Mouse (Mus musculus) hindlimb bud, embryonic 11.5 days (tissue): Measurements from ENCODE around the gene Uqcc1.
"Not testable (repeated sequence)": the region's sequence is repeated elsewhere in the genome, so short reads cannot be mapped to it uniquely, and the experiment has no call there.

ENCODE experiments used
- DNase-seq: peaks from one replicate; pipeline ENCODE4 v3.0.0-alpha.2; 2012; ENCODE audit warnings: low read depth, low spot score; ENCODE audit errors: extremely low spot score

Uqcc1 gene

DNA sequence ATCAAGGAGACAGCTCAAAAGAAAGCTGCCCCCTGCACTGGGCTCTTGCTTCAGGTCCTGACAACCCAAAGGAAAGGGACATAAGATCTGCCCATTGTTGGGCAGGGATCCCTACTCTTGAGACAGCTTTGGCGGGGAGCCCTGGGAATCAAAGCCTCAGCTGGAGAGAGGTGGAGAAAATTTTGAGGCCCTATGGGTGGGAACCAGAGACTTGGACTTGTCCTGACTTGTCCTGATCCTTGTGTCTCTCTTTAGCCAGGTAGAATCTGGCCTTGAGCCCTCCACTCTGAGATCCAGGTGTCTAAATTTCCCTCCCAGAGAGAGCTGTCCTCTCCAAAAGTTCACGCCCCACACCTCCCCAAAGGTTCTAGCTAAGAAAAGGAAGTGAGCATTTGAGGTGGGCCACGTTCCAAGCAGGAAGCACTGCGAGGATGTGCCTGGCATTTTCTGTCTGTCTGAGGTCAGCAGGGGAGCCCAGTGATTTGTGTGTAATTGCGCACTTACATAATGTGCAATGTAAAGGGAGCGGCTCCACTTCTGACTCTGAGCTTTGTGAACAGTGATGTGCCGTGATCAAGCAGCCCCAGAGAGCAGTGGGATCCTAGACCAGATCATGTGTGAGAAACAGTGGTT, 9.9 kb upstream of the Uqcc1 start:
- no peak for DNase-seq

DNA sequence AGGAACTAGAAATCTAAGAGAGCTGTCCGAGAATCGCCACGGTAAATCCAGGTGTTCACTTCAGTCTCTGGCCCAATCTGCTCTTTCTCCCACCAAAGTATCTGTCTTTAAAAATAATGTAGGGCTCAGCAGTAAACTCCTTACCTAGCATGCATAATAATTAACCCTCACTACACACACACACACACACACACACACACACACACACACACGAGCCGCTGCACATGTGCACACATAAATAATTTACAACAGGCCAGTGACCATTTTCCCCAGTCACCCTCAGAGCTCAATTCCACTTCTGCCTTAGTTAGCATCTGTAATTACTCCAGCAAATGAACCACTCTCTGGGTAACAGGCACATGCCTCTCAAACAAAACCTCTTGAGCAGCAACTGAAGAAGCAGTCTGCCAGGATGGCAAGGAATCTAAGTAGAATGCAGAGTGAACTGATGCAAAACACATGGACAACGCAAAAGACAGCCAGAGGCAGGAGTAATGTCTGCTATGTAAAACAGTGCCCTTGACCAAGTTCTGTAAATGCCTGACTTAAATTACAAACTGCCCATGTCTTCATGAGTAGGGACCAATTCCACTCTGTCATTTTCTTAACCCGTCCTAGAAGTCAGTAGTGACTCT, 1.3 kb downstream of the Uqcc1 start:
- no peak for DNase-seq

GRCm38 (mm10) chr2:155925213-155925612, 4.9 kb downstream of the Uqcc1 start:
- DNase-seq: not testable (repeated sequence)

GRCm38 (mm10) chr2:155923143-155923542, 7.0 kb downstream of the Uqcc1 start:
- no peak for DNase-seq

DNA sequence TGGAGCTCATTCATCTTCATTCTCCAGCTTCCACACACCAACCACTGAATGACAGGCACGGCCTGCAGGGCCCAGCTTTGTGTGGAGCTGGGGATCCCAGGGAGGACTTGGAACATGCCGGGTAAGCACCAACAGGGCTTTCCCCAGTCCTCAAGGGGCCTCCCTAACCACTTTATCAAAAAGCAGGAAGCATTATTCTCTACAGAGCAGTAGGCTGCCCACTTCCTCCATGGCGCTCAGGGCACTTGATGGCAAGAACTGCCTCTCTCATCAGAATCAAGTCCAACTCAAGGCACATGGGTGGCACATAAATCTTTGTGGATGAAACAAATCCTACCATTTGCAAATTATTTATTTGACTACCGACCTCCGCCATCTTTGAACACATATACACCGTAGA, 15.4 kb downstream of the Uqcc1 start:
- DNase-seq: no peak

DNA sequence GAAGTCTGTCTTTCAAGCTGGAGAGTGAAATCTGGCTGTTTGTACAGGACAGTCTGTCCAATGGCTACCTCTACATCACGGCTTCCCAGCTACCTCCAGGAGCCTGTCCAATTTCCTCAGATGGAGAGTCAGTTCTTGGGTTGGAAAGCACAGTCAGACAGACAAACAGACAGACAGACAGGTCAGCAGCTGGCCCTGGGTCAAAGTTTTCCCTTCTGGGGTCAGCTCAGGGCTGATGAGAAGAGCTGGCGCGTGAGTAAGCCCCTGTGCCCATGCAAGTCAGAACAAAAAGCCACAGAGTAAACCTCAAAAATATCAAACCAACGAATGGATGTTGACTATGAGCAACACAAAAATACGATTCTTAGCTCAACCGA, 26.5 kb downstream of the Uqcc1 start:
- no peak for DNase-seq

GRCm38 (mm10) chr2:155902989-155903631, 27.0 kb downstream of the Uqcc1 start:
- DNase-seq: no peak

DNA sequence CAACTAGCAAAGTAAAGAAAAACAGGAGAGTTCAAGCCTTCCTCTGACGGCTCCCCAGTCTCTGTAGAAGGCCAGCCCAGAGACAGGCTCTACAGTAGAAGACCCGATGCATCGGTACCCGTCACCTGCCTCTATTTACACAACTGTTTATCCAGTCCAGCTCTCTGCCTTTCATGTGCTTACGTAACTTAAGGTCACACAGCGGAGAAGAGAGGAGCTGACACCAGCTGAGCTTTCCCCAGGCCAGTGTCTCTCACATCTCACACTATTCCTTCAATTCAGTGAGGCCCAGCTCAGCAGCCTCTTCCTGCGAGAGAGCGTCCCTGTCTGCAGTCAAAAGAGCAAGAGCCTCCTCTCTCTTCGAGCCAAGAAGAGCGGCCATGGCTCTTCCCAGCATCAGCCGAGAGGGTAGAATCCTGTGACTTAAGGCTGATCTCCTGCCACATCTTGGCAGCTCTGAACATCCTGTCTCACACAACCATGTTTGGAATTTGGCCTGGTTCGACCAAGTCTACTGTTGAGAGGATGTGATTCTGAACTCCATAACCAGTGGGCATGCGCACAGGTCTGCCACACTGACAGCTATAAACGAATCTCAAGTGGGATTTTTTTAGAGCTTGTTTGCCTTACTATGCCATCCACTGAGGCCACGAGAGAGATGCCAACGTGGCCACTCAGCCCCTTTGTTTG, 34.9 kb downstream of the Uqcc1 start:
- DNase-seq: no peak

DNA sequence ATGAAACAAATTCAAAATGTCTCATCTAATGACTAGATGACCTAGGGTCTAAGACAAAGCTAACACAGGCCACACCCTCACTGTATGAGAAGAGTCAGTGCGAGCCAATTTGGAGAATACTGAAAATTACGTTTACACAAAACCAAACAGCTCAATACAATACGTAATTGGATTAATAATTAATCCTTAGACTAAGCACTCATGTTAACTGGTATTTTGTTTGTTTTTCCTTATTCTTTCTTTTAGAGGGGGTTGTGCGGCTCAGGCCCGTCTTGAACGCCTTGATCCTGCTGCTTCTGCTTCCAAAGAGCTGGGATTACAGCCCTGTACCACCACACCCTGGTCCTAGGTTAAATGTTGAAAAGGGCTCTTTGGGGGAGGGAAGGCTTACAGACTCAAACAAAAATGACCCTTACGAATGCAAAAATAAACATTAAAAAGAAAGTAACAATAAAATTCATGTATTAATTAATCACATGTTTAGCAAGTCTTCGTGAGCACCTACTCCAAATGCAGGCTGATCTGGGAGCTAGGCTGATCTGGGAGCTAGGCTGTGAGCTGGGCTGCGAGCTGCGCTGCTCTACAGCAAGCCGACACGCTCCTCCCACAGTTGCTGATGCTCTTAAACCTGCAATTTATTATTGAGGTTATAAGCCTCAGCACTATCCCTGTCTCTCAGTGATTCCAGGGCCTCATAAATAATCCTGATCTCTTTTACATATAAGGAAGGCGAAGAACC, 35.6 kb downstream of the Uqcc1 start:
- no peak for DNase-seq

DNA sequence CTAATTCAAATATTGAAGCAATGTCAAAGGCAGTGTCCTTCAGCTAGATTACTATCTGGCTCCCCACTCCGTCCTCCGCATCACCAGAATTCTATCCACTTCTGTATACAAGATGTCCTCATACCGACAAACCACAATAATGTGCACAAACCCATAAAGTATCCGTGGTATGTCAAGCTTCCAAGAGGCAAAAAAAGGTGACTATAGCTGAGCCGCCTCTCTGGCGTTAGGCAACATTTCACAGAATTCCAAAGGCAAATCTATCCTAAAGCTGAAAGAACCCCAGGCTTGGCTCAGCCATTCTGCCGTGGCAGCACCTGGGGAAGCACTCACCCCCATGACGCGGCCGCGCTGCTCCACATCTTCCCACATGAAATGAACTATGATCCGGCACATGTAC, 43.3 kb downstream of the Uqcc1 start:
- DNase-seq: no peak

DNA sequence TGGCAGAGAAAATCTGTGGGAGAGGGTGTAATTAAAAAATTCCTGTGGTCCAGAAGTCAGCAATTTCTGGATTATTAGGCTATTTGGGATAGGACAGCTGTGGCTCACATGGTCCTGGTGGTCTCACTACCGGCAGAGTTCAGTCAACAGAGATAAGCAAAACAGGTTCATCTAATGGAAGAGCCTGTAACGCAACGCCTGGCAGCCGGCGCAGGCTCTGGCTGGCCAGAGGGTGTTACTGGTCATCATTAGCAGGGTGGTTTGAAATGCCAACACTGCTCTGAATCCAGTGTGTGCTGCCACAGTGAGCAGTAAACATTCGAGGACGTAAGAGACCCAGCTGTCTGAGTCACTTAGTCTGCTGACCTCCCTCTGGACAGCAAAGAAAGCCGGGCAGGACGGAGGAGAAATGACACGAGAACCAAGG, 44.8 kb downstream of the Uqcc1 start:
- no peak for DNase-seq

DNA sequence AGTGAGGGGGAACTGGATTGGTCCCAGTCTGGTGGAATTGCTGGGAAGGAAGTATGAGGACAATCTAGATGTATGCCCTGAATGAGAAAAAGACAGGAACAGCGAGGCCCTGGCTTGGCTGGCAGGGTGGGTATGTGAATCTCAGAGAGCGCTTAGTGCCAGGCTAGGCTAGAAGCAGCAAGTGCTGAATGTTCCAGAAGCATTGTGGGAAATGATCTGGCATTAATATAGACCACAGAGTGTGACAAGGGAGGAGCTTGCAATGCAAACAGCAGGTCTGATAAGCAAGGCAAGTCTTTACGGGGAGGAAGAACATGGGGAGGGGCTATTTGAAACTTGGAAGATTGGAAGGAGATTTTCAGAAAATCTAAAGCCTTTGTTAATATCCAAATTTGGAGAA, 48.0 kb downstream of the Uqcc1 start:
- DNase-seq: no peak

DNA sequence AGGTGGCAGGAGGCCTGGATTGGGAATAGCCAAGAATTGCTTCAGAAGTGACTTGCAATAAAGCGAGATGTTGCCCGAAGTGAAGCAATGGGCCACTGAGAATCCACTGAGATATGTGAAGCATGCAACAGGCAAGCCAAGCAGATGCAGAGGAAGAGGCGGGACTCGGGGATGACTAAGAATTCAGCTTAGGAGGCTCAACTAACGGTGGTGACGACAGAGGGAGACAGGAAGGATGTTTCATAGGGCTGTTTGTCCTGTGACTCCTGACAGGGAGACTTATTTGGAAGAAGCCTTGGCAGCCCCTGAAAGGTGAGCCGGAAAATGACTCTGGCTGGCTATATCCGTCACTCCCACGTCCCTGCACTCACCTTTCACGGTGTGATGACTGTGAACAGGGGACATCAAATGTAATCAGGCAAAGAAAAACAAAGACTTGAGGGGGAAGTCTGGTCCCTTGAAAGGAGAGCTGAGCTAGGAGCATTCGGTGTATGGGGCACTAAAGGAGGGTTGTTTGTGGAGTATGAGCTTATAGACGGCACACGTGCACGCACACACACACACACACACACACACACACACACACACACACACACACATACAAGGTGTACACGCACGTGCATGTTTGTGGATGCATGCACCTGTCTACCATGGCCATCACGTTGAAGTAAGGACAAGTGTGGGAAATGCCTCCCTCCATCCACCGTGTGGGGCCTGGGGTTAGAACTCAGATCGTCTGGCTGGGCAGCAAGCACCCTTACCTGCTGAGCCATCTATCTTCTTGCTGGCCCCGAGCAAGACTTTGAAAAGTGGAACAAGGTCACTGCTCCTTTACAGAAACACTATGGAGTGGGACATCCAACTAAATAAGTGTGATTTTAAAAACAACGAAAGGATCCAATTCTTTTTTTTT, 50.9 kb downstream of the Uqcc1 start:
- no peak for DNase-seq

- no peak for DNase-seq
Observed at GRCm38 (mm10) chr2:155873636-155874035, 56.5 kb downstream of the Uqcc1 start.

DNA sequence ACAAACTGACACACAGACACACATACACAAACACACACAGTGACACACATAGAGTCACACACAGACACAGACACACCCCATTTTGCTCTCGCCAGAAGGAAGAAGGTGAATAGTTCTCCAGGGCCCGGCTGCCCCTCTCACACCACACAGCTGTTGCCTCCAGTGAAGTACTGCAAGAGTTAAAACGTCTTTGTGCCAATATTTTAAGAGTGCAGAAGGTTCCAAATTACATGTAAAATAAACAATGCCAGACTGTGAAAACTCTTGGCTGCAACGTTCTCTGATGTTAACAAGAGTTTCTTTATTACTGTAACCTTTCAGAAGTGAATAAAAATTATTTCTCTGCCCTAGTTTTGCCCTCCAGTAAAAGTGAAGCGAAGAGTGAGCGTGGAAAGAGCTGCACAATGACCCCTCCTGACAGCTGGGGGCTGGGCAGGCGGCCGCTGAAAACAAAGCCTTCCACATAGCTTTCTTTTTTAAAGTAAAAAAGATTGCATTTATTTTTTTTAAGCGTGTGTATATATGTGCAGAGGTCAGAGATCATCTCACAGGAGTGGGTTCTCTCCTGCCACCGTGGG, 57.1 kb downstream of the Uqcc1 start:
- DNase-seq: no peak

DNA sequence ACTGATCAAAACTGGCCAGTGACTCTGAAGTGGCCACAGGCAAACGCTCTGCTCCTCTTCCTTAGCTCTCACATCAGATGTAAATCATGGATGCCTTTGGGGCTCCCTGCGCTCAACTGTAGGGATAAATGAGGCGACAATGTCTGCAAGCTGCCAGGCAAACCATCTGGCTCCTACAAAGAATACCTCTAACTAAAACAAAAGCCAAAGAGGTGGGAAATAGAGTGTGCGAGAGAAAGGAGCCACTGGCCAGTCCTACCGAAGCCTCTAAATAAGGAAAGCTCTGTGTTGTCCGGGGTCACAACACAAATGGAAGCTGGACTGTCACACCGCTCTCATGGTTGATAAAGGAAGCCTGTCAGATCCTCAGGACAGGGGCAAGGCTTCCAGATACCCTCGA, 57.6 kb downstream of the Uqcc1 start:
- no peak for DNase-seq

DNA sequence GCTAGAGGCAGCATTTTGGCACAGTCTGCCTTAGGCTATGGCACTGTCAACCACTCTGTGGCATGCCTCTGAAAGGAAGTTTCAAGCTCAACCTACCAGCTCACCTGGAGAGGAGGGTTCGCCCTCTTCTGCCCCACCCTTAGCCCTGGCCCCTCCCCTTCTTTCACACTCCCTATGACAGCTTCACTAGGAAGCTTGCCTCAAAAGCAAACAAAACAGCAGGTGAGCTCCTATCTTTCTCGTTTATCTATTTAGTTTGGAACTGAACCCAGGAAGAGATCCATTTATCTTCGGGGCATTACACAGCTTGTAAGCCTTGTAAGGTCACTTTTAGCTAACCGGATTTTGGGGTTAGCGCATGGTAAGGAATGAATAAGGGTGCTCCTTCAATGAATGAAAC, 60.3 kb downstream of the Uqcc1 start:
- no peak for DNase-seq

DNA sequence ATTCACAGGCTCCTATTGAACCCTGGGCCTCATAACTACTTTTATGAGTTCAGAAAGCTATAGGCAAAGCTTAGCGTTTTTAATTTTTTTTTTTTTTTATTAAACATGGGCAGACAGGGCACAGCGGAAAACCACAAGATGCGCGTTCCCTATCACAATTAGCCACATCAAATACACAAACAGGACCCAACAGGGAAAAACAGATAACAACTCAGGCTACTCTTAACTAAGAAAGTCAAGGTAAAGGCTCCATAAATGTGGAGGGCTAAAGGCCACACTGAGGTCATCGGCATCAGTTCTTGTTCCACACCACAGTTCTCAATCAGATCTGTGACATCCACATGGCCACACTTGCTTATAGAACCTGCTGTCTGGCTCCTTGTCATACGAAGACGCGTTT, 61.8 kb downstream of the Uqcc1 start:
- no peak for DNase-seq

GRCm38 (mm10) chr2:155863301-155863867, 66.7 kb downstream of the Uqcc1 start:
- DNase-seq: peak; percentile 35
